Mouse (Mus musculus) kidney, postnatal 0 days (tissue): ENCODE measurements around the gene Cul5. TPM values are rescaled to one million over a fixed set of nuclear protein-coding genes. Genes with fewer than 3 reads are reported as not detected.

Source experiments
- ATAC-seq: fragments of 200-750 bp; cut with Nextera tagmentation; replicated peaks from 2 replicates; pipeline ENCODE4 v1.8.0; 2017; ENCODE audit warnings: low read depth, moderate number of reproducible peaks, moderate TSS enrichment, moderate library complexity; ENCODE audit not compliant: low FRiP score
- DNase-seq: peaks from one replicate; pipeline ENCODE4 v3.0.0-alpha.2; 2016; ENCODE audit warnings: low spot score
- H3K27ac ChIP-seq: fragments of 300-500 bp; sonication (generic); 2 replicates; pipeline ENCODE4 v1.5.1; 2014; ENCODE audit warnings: mild to moderate bottlenecking
- H3K27me3 ChIP-seq: fragments of 300-500 bp; sonication (generic); 2 replicates; pipeline ENCODE4 v1.6.1; 2014; ENCODE audit warnings: low read length, mixed read lengths; ENCODE audit not compliant: insufficient read depth
- H3K36me3 ChIP-seq: fragments of 300-500 bp; sonication (generic); 2 replicates; pipeline ENCODE4 v1.6.1; 2014; ENCODE audit warnings: low read length, mixed read lengths; ENCODE audit not compliant: insufficient read depth
- H3K4me1 ChIP-seq: fragments of 300-500 bp; sonication (generic); replicated peaks from 2 replicates; pipeline ENCODE4 v1.6.1; 2014; ENCODE audit warnings: antibody characterized with exemption, low read length, mixed read lengths; ENCODE audit not compliant: insufficient read depth
- H3K4me2 ChIP-seq: fragments of 300-500 bp; sonication (generic); 2 replicates; pipeline ENCODE4 v1.6.1; 2014; ENCODE audit warnings: mild to moderate bottlenecking, low read length, moderate library complexity, mixed read lengths
- H3K4me3 ChIP-seq: fragments of 300-500 bp; sonication (generic); replicated peaks from 2 replicates; pipeline ENCODE4 v1.5.1; 2014; ENCODE audit warnings: low read depth, low read length
- H3K9ac ChIP-seq: fragments of 300-500 bp; sonication (generic); 2 replicates; pipeline ENCODE4 v1.6.1; 2014; ENCODE audit warnings: low read depth, low read length
- H3K9me3 ChIP-seq: fragments of 300-500 bp; sonication (generic); replicated peaks from 2 replicates; pipeline ENCODE4 v1.6.1; 2016; ENCODE audit warnings: low read length, inconsistent platforms, mixed read lengths
- CTCF ChIP-seq: IDR thresholded peaks from 2 replicates; pipeline ENCODE4 v1.5.1; 2016; ENCODE audit warnings: antibody characterized with exemption, low read depth, mild to moderate bottlenecking, moderate library complexity
- WGBS: fragments of 180-500 bp; shearing (Covaris S2); extraction: QIAGEN DNeasy Blood & Tissue Kit; methylation state at CpG from one replicate; pipeline ENCODE4 v1.1.7; 2014; 5-methylcytosine and 5-hydroxymethylcytosine counted together
- polyA plus RNA-seq: library from polyadenylated mRNA; unstranded; fragments of >200 nt; fragmentation: Nextera tagmentation; extraction: Ambion mirVana; gene quantifications from 2 replicates; pipeline ENCODE4 v1.2.1, GENCODE M21; 2015

Gene Cul5
- polyA plus RNA-seq, 1 experiment from 2014 or later, result 32.8 TPM

DNA sequence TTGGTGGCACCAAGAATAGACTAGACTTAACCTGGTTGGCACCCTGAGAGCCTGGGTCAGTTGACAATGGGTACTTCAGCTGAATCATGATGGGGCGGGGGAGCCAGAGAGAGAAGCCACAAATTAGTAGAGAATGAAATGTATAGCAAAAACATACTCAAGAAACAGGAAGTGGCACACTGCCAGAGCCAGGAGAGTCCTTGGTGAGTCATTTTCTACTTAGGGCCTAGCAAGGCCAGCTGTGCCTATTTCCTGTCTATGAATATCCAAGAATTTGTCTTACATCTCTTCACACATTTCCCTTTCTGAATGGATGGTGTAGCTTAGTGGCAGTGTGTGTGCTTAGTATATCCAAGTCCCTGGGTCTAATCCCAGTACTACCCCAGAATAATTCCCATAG is 66.4 kb downstream of the Cul5 start:
- H3K4me1 ChIP-seq, result no peaks in the 10 kb centered on the region
- peak; percentile 44 for DNase-seq
- H3K27ac ChIP-seq, result no peak overlapping the region
- H3K4me3 ChIP-seq, result no peak overlapping the region
- ATAC-seq, result no peak
- WGBS, result 84% methylated on average over 1 of the region's 1 CpGs
- H3K9me3 ChIP-seq, result no peaks in the 10 kb centered on the region
- H3K9ac ChIP-seq, result no peak overlapping the region
- TF ChIP-seq CTCF, result no peak
- H3K4me2 ChIP-seq, result no peak overlapping the region
- H3K36me3 ChIP-seq, result 0 out of 2 replicates have a peak, but pooled peaks cover 4% of the 10 kb centered on the region
- H3K27me3 ChIP-seq, result no peaks in the 10 kb centered on the region

DNA sequence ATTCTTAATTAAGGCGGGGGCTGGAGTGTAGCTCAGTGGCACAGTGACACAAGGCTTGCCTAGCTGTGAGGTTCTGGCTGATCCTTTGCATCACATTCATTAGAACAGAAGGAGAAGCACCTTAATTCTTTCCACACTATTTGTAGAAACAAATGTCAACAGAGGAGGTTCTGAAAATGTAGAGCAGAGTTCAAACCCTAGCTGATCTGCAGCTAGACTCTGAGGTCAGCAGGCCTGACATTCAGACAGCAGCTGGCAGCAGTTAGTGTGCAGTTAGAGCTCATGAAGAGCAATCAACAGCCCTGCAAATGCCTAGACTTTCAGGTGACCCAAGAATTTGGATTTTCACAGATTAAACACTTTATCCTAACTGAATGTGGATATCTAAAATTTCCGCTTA is 68.3 kb downstream of the Cul5 start:
- Histone ChIP-seq H3K36me3 (0 out of 2 replicates have a peak, but pooled peaks cover 4% of the 10 kb centered on the region), H3K9me3 (no peaks in the 10 kb centered on the region), H3K9ac (no peak overlapping the region), H3K4me1 (no peaks in the 10 kb centered on the region), H3K27me3 (no peaks in the 10 kb centered on the region), H3K27ac (no peak overlapping the region), H3K4me2 (no peak overlapping the region), H3K4me3 (no peak overlapping the region)
- 87% methylated on average over 2 of the region's 2 CpGs for WGBS
- no peak for TF ChIP-seq CTCF
- ATAC-seq (no peak), DNase-seq (no peak)

DNA sequence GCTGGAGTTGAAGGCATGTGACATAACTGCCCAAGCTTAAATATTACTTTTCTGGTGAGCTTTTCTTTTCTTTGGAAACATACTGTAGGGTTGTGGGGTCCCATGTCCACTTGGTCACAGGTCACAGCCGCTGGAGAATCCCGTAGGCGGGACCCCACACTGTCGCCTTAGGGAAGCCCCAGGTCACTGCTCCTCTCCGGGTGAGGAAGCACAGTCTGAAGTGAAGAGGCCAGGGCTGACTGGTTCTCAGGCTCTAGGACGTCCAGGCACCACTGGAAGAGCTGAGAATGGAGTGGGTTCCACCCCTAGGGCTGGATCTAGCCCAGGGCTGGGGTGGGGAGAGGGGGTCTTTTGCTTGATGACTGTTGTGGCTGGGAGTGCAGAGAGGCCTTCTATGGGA is 71.2 kb downstream of the Cul5 start:
- Histone ChIP-seq H3K27me3 (no peaks in the 10 kb centered on the region), H3K4me3 (no peak overlapping the region), H3K9me3 (no peaks in the 10 kb centered on the region), H3K4me1 (no peaks in the 10 kb centered on the region), H3K4me2 (no peak overlapping the region), H3K36me3 (peaks cover 13% of the 10 kb centered on the region; the same call in 1 of the 2 replicates), H3K27ac (no peak overlapping the region; the same call in 1 of the 2 replicates), H3K9ac (no peak overlapping the region)
- TF ChIP-seq CTCF, result no peak
- WGBS, result 42% methylated on average over 6 of the region's 6 CpGs
- ATAC-seq, result peak; percentile 58
- DNase-seq, result no peak

GRCm38 (mm10) chr9:53596971-53597600 is 72.7 kb downstream of the Cul5 start:
- H3K4me3 ChIP-seq, result no peak overlapping the region
- 88% methylated on average over 4 of the region's 4 CpGs for WGBS
- H3K9me3 ChIP-seq, result no peaks in the 10 kb centered on the region
- H3K4me1 ChIP-seq, result no peaks in the 10 kb centered on the region
- no peak overlapping the region for H3K9ac ChIP-seq
- no peak for TF ChIP-seq CTCF
- no peaks in the 10 kb centered on the region for H3K27me3 ChIP-seq
- DNase-seq, result no peak
- H3K27ac ChIP-seq, result no peak overlapping the region
- ATAC-seq, result no peak
- H3K36me3 ChIP-seq, result peaks cover 21% of the 10 kb centered on the region
- H3K4me2 ChIP-seq, result no peak overlapping the region

DNA sequence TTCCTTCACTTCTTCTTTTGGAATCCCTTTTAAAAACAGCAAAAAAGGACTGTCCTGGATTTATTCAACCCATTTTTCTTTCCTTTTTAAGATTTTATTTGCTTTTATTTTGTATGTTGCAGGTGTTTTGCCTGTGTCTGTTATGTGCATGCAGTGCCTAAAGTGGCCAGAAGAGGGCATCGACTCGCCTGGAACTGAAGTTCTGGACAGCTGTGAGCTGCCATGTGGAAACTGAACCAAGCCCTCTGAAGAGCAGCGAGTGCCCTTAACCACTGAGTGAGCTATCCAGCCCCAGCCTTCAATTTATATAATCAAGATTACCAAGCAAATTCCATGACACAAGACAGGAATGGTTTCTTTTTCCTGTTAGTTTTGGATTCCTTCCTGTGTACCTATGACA is 75.0 kb downstream of the Cul5 start:
- Histone ChIP-seq H3K9me3 (no peaks in the 10 kb centered on the region), H3K27ac (no peak overlapping the region), H3K9ac (no peak overlapping the region), H3K27me3 (no peaks in the 10 kb centered on the region), H3K4me3 (no peak overlapping the region), H3K4me2 (no peak overlapping the region), H3K4me1 (no peaks in the 10 kb centered on the region), H3K36me3 (peaks cover 25% of the 10 kb centered on the region)
- no peak for ATAC-seq
- peak; percentile 71 for DNase-seq
- 8% methylated on average over 3 of the region's 3 CpGs for WGBS
- TF ChIP-seq CTCF, result peak; percentile 88

GRCm38 (mm10) chr9:53581870-53582269 is 87.9 kb downstream of the Cul5 start:
- 93% methylated on average over 4 of the region's 4 CpGs for WGBS
- Histone ChIP-seq H3K4me2 (no peak overlapping the region), H3K4me3 (no peak overlapping the region), H3K4me1 (no peaks in the 10 kb centered on the region), H3K27ac (no peak overlapping the region), H3K9me3 (no peaks in the 10 kb centered on the region), H3K36me3 (peaks cover 44% of the 10 kb centered on the region), H3K9ac (no peak overlapping the region), H3K27me3 (no peaks in the 10 kb centered on the region)
- no peak for DNase-seq
- TF ChIP-seq CTCF, result no peak
- no peak for ATAC-seq

DNA sequence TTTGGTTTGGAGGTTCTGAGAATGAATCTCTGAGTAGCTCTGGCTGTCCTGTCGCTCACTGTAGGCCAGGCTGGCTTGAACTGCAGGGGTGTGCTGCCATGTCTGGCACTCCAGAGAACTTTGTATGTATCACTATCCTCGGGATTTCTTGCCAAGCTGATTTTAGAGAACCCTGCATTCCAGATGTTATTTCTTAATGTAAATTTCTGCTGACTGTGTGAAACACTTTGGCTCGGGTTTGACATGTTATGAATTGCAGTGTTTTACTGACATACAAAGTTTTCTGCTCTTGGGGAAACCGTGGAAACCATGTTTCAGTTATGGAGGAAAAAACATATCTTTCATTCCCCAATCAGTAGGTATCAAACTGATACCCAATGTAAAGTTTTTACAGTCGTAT is 94.1 kb downstream of the Cul5 start:
- Histone ChIP-seq H3K4me2 (no peak overlapping the region), H3K9ac (no peak overlapping the region), H3K4me1 (no peaks in the 10 kb centered on the region), H3K27me3 (no peaks in the 10 kb centered on the region), H3K4me3 (no peak overlapping the region), H3K9me3 (no peaks in the 10 kb centered on the region), H3K36me3 (peaks cover 20% of the 10 kb centered on the region), H3K27ac (no peak overlapping the region)
- 82% methylated on average over 5 of the region's 5 CpGs for WGBS
- DNase-seq (no peak), ATAC-seq (no peak)
- no peak for TF ChIP-seq CTCF
